Mouse (Mus musculus) MEL (cell line): Measurements from ENCODE around the gene Ddit4l. TPM values are rescaled to one million over a fixed set of nuclear protein-coding genes. Genes with fewer than 3 reads are reported as not detected.

Experiments
- DNase-seq: peaks from one replicate; pipeline ENCODE4 v3.0.0; 2011; ENCODE audit warnings: low read depth, low spot score
- H3K27ac ChIP-seq: 2 replicates; pipeline ENCODE4 v1.5.1; 2012; ENCODE audit warnings: low read depth, mild to moderate bottlenecking, control low read depth, low read length, moderate library complexity; ENCODE audit not compliant: control insufficient read depth
- H3K27me3 ChIP-seq, 2 experiments: fragments of 150-350 bp in 1 of 2; sonication (generic) in 1 of 2; 2 replicates each; pipeline ENCODE4 v1.6.1; 2012; ENCODE audit warnings: low read length in 2 of 2, mild to moderate bottlenecking in 2 of 2, improper control_type of control experiment in 1 of 2, moderate library complexity in 1 of 2; ENCODE audit not compliant: insufficient read depth in 2 of 2, control insufficient read depth in 1 of 2
- H3K36me3 ChIP-seq, 2 experiments: 2 replicates each; pipeline ENCODE4 v1.6.1; 2012 to 2014; ENCODE audit warnings: low read length in 2 of 2, improper control_type of control experiment in 1 of 2, inconsistent platforms in 1 of 2, mild to moderate bottlenecking in 1 of 2; ENCODE audit not compliant: insufficient read depth in 2 of 2, control insufficient read depth in 1 of 2
- H3K4me1 ChIP-seq, 2 experiments: fragments of 150-350 bp in 1 of 2; sonication (generic) in 1 of 2; 2 replicates each; pipeline ENCODE4 v1.6.1; 2012; ENCODE audit warnings: low read length in 2 of 2, improper control_type of control experiment in 1 of 2, mild to moderate bottlenecking in 1 of 2; ENCODE audit not compliant: insufficient read depth in 2 of 2, control insufficient read depth in 1 of 2
- H3K4me3 ChIP-seq, 2 experiments: fragments of 150-350 bp in 1 of 2; sonication (generic) in 1 of 2; 2 replicates each; pipeline ENCODE4 v1.5.1; 2012; ENCODE audit warnings: low read depth in 2 of 2, low read length in 2 of 2, mild to moderate bottlenecking in 2 of 2, moderate library complexity in 2 of 2, control low read depth in 1 of 2, improper control_type of control experiment in 1 of 2; ENCODE audit not compliant: control insufficient read depth in 1 of 2, insufficient read depth in 1 of 2
- H3K79me2 ChIP-seq: 2 replicates; pipeline ENCODE4 v1.6.1; 2012; ENCODE audit warnings: mild to moderate bottlenecking, low read length, moderate library complexity; ENCODE audit not compliant: control insufficient read depth, poor library complexity, insufficient read depth
- H3K9ac ChIP-seq: 2 replicates; pipeline ENCODE4 v1.6.1; 2012; ENCODE audit warnings: low read depth, mild to moderate bottlenecking, control low read depth, low read length, moderate library complexity; ENCODE audit not compliant: control insufficient read depth, poor library complexity, severe bottlenecking
- H3K9me3 ChIP-seq: fragments of 150-350 bp; sonication (generic); replicated peaks from 2 replicates; pipeline ENCODE4 v1.6.1; 2012; ENCODE audit warnings: mild to moderate bottlenecking, low read length, improper control_type of control experiment, moderate library complexity; ENCODE audit not compliant: insufficient read depth
- E2F4 ChIP-seq: IDR thresholded peaks from 2 replicates; pipeline ENCODE4 v1.6.1; 2011; ENCODE audit warnings: low read depth, low read length, improper control_type of control experiment, borderline replicate concordance
- ETS1 ChIP-seq: IDR thresholded peaks from 2 replicates; pipeline ENCODE4 v1.6.1; 2012; ENCODE audit warnings: low read depth, mild to moderate bottlenecking, inconsistent platforms, low read length, improper control_type of control experiment, moderate library complexity
- HCFC1 ChIP-seq: IDR thresholded peaks from 2 replicates; pipeline ENCODE4 v1.6.1; 2012; ENCODE audit warnings: low read depth, mild to moderate bottlenecking, inconsistent platforms, low read length, improper control_type of control experiment, moderate library complexity
- MAFK ChIP-seq: IDR thresholded peaks from 2 replicates; pipeline ENCODE4 v1.6.1; 2011; ENCODE audit warnings: low read depth, mild to moderate bottlenecking, low read length, improper control_type of control experiment, borderline replicate concordance
- MAZ ChIP-seq: IDR thresholded peaks from 2 replicates; pipeline ENCODE4 v1.6.1; 2012; ENCODE audit warnings: low read depth, mild to moderate bottlenecking, inconsistent platforms, low read length, improper control_type of control experiment
- MYC ChIP-seq: IDR thresholded peaks from 2 replicates; pipeline ENCODE4 v1.6.1; 2011; ENCODE audit warnings: low read depth, mild to moderate bottlenecking, low read length, improper control_type of control experiment, moderate library complexity
- NRF1 ChIP-seq: IDR thresholded peaks from 2 replicates; pipeline ENCODE4 v1.6.1; 2014; ENCODE audit warnings: low read depth, mild to moderate bottlenecking, inconsistent platforms, low read length, improper control_type of control experiment, moderate library complexity; ENCODE audit not compliant: poor library complexity, insufficient read depth, severe bottlenecking
- POLR2AphosphoS5 ChIP-seq: IDR thresholded peaks from 2 replicates; pipeline ENCODE4 v1.6.1; 2012; ENCODE audit warnings: low read depth, borderline replicate concordance, mild to moderate bottlenecking, inconsistent platforms, low read length, moderate library complexity, mixed read lengths
- RAD21 ChIP-seq: IDR thresholded peaks from 2 replicates; pipeline ENCODE4 v1.6.1; 2011; ENCODE audit warnings: mild to moderate bottlenecking, low read depth, low read length, improper control_type of control experiment
- SMC3 ChIP-seq: IDR thresholded peaks from 2 replicates; pipeline ENCODE4 v1.6.1; 2011; ENCODE audit warnings: low read depth, low read length, improper control_type of control experiment
- TBP ChIP-seq: IDR thresholded peaks from 2 replicates; pipeline ENCODE4 v1.8.0; 2011; ENCODE audit warnings: low read depth, low read length, improper control_type of control experiment
- TCF12 ChIP-seq: IDR thresholded peaks from 2 replicates; pipeline ENCODE4 v1.6.1; 2014; ENCODE audit warnings: low read depth, mild to moderate bottlenecking, inconsistent platforms, low read length, improper control_type of control experiment, moderate library complexity
- ZC3H11A ChIP-seq: IDR thresholded peaks from 2 replicates; pipeline ENCODE4 v1.6.1; 2012; ENCODE audit warnings: low read depth, mild to moderate bottlenecking, inconsistent platforms, low read length, improper control_type of control experiment
- ZMIZ1 ChIP-seq: IDR thresholded peaks from 2 replicates; pipeline ENCODE4 v1.6.1; 2012; ENCODE audit warnings: low read depth, mild to moderate bottlenecking, inconsistent platforms, low read length, improper control_type of control experiment, moderate library complexity
- polyA plus RNA-seq, 2 experiments: library from polyadenylated mRNA; stranded (reverse) in 1 of 2; unstranded in 1 of 2; fragments of >175 nt in 1 of 2; fragments of >200 nt in 1 of 2; gene quantifications; 2 replicates each; pipeline versions ENCODE4 v1.2.1 to v1.2.4; 2012; ENCODE audit warnings: low replicate concordance in 2 of 2, low read depth in 1 of 2; ENCODE audit not compliant: insufficient read length in 2 of 2, insufficient read depth in 1 of 2, missing spikeins in 1 of 2
- total RNA-seq: library from RNA; depleted of rRNA; stranded (reverse); fragments of 300-350 nt; gene quantifications from 2 replicates; pipeline ENCODE4 v1.2.3, GENCODE M21; 2012

The Ddit4l gene
- total and polyA plus RNA-seq, 3 experiments, result not detected

DNA sequence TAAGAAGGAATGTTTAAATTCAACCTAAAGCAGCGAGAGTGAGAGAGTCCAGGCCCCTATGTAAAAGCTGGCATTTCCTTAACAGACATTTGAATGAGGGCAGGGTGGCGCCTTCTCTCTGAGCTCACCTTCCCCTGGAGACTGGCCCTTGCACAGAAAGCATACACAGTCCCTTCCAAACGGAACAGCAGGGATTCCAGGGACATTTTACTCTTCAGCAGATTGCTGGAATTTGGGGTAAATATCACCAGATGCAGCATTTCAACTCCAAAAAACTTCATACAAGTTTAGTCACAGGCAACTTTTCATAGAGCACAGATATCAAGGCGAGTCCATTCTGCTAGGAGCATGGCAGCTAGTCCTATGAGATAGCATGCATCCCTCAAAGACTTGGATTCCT is 31.6 kb upstream of the Ddit4l start:
- H3K9ac ChIP-seq, result no peak overlapping the region
- DNase-seq, result no peak
- H3K4me3 ChIP-seq, result no peak overlapping the region
- H3K27ac ChIP-seq, result no peak overlapping the region
- TF ChIP-seq TCF12 (no peak), MAFK (no peak)
- no peaks in the 10 kb centered on the region for H3K27me3 ChIP-seq
- no peaks in the 10 kb centered on the region for H3K36me3 ChIP-seq
- H3K9me3 ChIP-seq, result no peaks in the 10 kb centered on the region
- no peaks in the 10 kb centered on the region for H3K79me2 ChIP-seq
- H3K4me1 ChIP-seq, result no peaks in the 10 kb centered on the region

DNA sequence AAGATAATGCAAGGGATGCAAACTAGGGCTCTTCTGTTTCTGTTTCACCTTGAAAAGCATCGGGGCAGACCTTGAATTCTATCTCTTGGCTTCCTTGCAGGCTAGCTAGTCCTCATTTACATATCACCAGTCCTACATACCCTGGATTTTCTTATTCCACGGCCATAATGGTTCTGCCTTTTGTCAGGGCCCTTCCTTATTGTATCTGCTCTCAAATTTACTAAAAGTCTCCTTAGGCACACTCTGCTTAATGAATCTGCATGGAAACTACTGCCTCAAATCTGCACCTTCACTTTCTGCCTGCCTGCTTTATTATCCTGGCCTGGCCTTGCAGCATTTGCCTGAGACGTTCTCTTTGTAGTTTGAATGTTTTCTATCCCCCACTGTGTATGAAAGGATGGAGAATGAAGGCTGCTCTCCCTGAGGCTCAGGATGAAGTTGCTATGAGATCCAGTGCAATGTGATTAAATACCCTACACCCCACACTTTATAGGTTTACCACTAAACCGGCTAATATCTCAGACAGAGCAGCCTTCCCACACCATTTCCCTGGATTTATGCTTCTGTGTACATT is 27.0 kb upstream of the Ddit4l start:
- Histone ChIP-seq H3K79me2 (no peaks in the 10 kb centered on the region), H3K27ac (no peak overlapping the region), H3K4me1 (no peaks in the 10 kb centered on the region), H3K9ac (no peak overlapping the region), H3K4me3 (no peak overlapping the region), H3K36me3 (no peaks in the 10 kb centered on the region), H3K27me3 (no peaks in the 10 kb centered on the region), H3K9me3 (no peaks in the 10 kb centered on the region)
- no peak for TF ChIP-seq NRF1
- no peak for TF ChIP-seq TBP
- TF ChIP-seq SMC3, result no peak
- no peak for TF ChIP-seq MYC
- no peak for TF ChIP-seq ZC3H11A
- no peak for TF ChIP-seq ETS1
- TF ChIP-seq E2F4, result no peak
- TF ChIP-seq HCFC1, result no peak
- no peak for TF ChIP-seq RAD21
- TF ChIP-seq MAZ, result no peak
- TF ChIP-seq TCF12, result no peak
- no peak for DNase-seq

DNA sequence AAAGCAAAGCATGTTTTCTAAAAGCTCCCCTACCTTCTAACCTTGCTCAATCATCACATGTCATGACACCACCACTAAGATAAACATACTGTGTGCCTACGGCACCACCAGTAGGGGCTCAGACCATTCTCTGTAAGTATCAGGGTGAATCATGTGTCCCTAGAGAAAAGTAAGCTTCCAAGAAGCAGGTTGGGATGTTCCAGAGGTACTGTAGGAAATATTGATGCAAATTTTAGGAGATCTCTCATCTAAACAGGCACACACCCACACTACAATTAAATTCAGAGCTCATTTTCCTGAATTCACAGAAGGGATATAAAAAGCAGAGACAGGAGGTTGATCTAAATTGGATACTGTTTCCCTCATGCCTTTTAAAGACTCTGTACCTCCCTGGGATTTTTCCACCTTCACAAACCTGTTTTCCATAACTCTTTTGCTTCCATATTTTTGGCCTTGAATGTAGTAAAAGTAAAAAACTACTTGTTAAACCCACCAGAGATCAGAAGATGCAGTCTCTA is 12.4 kb upstream of the Ddit4l start:
- no peaks in the 10 kb centered on the region for H3K9me3 ChIP-seq
- TF ChIP-seq ZMIZ1 (no peak), POLR2AphosphoS5 (no peak)
- TF ChIP-seq, all 39 proteins: peak for 0
- H3K36me3 ChIP-seq, result no peaks in the 10 kb centered on the region
- no peak for DNase-seq
- H3K4me3 ChIP-seq, result no peak overlapping the region
- H3K9ac ChIP-seq, result no peak overlapping the region
- no peaks in the 10 kb centered on the region for H3K79me2 ChIP-seq
- H3K27me3 ChIP-seq, result peaks cover 0 to 1% of the 10 kb centered on the region in 2 experiments; a peak in 1 of 4 replicates
- H3K27ac ChIP-seq, result no peak overlapping the region
- H3K4me1 ChIP-seq, result no peaks in the 10 kb centered on the region
